Mouse (Mus musculus): ENCODE measurements around the gene Rhobtb1.

GRCm38 (mm10) chr10:69101988-69102387 lies 49.2 kb upstream of the Rhobtb1 start:
- TF ChIP-seq POLR2A (IDR thresholded peaks at IDR 0.05; ENCODE audit: control insufficient read depth, extremely low read depth, insufficient read depth, low read length, poor library complexity), result no peak
- TF ChIP-seq CTCF (IDR thresholded peaks at IDR 0.05; ENCODE audit: borderline replicate concordance, control insufficient read depth, extremely low read depth, insufficient read depth, low read length, poor library complexity), result no peak

Measured in thymus, adult 2 months (tissue).